Mouse (Mus musculus): Measurements from ENCODE around the gene 9530077C05Rik.
"Not testable (repeated sequence)": the region's sequence is repeated elsewhere in the genome, so short reads cannot be mapped to it uniquely, and the experiment has no call there.

Gene 9530077C05Rik

DNA sequence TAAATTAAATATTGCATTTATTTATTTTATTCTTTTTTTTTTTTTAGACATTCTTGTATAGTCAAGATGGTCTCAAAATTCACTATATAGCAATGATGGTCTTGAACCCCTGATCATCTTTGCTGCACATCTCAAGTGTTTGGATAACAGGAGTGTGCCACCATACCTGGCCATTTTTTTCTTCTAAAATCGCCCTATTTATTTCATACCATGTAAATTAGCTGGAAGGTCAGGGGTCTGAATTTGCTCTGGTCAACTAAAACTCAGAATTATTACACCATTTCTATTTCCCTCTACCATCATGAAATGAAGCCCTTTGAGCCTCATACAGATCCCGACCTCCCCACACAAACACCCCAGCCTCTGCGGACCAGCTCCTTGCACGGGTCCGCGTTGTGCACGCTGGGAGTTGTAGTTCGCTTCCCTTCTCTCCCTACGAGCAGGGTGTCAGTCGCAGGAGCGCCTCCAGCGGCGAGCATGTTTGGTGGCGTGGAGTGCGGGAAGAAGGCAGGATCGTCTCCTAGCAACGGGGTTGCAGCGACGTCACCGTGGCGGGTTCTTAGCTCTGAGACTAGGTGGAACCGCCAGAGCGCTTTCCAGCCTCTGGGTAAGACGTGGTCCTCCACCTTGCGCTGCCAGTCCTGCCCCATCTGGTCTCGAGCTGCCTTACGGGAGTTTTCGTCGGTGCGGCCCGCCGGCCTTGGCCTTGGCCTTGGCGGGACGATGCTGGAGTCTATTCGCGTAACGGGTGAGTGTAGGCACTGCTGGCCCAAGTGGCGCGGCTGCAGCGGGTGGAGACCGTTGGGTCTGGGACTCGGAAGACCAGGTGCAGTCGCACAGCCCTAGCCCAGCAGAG lies at the start of gene 9530077C05Rik:
TSS of gene 9530077C05Rik (plus strand) at position 512 of the 856 bp plus-strand sequence.
- DNase-seq (ENCODE audit: low spot score in 2 of 2) = peak; percentile 98 to 99

DNA sequence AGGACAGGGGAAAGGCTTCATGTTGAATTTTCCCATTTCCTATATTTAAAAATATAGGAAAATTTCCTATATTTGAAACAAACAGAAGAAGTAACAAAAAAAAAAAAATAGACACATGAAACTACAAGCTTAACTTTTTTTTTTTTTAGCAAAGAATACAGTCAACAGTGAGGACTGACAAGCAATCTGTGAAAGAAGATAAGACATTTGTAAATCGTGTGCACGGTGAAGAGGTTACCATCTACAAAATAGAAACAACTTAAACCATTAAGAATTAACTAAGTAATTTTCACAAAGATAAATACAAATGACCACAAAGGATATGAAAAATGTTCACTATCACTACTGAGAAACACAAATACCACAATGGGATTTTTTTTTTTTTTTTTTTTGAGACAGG lies 45.1 kb upstream of the 9530077C05Rik start:
- DNase-seq (ENCODE audit: low spot score in 2 of 2) = no peak

DNA sequence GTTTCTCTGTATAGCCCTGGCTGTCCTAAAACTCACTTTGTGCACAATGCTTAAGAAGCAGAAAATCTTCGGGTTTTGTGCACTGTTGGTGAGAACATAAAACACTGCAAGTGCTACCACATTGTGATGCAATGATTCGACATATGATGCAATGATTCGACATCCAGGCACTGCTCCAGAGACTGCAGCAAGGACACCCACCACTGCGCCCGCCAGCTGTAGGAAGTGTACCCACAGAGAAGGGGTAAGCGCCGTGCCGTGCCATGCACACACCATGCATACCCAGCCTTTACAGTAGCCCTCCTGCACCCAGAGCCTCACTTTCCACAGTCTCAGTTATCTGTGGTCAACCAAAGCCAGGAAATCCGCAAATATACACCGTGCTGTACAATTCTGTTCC lies 44.7 kb upstream of the 9530077C05Rik start:
- no peak for DNase-seq (ENCODE audit: low spot score in 2 of 2)

DNA sequence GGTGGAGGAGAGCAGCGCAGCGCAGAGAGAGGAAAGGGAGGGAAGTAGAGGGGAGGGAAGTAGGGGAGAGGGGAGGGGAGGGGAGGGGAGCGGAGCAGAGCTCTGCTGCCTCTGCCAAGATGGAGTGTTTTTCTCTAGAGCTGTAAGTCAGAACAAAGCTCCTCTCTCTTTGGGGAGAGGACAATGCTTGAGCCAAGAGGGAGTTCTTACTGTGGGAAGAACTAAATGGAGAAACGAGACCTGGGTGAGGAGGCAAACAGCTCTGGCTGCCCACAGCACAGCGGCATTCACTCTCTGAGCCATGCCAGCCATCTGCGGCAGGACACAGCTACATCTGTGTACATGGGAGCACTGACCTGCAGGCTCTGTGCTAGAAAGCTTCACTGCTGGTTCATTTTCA lies 43.3 kb upstream of the 9530077C05Rik start:
- no peak for DNase-seq (ENCODE audit: low spot score in 2 of 2)

DNA sequence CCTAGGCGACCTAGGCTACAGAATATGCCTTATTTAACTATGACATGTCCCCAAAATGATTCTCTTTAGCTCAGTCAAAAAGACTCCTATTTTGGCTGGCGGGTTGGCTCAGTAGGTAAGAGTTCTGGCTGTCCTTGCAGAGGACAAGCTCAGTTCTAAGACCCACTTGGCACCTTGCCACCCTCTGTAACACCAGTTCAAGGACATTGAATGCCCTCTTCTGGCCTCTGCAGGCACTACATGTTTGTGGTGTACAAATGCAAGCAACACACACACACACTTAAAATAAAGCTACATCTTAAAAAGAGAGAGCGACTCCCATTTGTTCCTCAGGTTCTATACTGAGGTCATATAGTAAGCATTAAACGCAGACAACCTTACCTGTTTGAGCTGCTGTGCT lies 38.6 kb upstream of the 9530077C05Rik start:
- DNase-seq (ENCODE audit: low spot score in 2 of 2) = no peak

DNA sequence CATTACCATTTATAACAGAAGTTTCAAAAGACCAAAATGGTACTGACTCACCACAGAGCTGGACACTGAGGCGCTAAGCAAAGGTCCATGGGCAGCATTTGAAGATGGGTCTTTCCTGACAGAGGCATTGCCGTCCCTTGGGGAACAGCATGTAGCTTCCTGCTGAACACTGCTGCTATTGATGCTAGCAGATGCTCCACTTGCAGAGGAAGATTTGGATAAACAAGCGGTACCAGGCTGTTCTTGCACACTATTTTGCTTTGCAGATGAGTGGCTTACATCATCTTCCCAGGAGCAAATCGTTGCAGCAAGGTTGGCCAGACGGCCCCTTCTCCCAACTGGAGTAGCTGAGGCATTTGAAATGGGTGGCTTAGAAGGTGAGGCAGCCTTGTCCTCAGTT lies 35.2 kb upstream of the 9530077C05Rik start:
- DNase-seq (ENCODE audit: low spot score in 2 of 2) = peak; percentile 5 to 13

DNA sequence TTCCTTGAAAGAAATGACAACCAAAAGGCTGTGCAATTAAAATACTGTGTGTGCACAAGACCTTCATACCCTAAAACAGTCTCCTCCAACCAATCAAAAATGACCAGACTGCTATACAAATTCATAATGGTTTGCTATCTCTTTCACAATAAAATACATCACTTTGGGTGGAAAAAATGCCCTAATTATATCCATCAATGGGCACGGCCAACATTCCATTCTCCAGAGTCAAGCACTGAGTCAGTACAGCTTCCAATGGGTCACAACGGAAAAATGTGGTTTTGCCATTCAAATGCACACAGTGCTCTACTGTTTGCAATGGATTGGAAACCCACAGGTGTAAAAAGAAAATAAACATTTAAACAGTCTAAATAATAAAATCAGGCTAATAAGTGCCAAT lies 25.4 kb upstream of the 9530077C05Rik start:
- no peak for DNase-seq (ENCODE audit: low spot score in 2 of 2)

DNA sequence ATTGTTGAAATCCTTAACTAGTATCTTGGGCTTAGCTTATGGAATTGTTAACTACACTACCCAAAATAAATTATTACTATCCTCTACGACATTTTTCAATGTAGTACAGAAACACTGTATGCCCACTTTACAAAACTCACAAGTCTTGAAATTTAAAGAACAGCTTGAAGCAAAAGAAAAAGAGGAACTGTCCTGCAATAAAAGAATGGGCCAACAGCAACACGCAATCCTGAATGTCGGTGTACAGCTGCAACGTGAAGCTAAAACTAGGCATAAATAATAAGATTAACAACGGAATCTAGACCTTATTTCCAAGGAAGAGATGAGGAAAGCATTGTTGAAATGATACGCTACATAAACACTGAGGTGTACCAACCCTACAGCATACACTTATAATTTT lies 23.4 kb upstream of the 9530077C05Rik start:
- DNase-seq (ENCODE audit: low spot score in 2 of 2) = no peak

DNA sequence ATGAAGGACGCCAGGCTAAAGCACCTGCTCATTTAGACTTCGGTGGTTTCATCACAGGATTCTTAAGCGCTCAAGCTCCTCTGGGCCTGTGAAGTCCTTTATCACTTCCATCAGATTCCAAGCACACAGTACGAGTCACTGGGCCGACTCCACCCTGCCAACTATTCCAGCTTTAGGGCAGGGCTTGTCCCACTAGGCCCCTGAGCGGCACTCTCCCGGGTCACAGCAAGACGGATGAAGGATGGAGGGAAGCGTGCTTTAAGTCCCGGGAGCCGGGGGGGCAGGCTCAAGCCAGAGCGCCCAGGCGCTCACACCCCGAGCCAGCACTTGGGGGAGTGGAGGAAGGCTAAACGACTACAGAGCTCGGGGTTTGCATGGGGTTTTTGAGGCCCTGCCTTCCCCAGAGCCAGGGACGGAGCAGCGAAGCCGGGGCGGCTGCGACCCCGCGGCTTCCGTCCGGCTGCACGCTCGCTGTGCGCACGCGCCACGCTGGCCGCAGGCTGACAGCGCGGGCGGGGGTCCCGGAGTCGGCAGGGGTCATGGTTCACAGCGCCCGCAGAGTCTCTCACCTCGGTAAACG lies 22.8 kb upstream of the 9530077C05Rik start:
- DNase-seq (ENCODE audit: low spot score in 2 of 2) = no peak

DNA sequence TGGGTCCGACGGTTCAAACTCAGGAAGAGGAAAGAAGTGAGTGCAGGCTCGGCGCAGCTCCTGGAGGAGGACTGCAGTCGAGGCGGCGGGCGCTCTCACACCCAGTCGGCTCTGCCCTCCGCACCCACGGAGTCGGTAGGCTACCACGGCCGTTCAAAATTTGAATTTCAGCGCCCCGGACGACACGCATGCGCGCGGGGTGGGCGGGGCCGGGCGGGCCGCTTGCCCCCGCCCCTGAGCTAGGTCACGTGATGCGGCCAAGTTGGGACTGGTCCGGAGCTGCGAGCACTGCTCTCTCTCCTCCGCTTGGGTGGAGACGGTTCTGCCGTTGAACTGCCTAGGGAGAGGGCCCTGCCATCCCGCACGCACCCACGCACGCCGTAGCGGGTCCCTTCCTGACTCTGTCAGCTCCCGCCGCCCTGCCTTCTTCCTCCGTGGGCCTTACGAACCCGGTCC lies 22.3 kb upstream of the 9530077C05Rik start, which contains the start of gene Anln:
TSS of gene Anln (minus strand) at position 168 of the 456 bp plus-strand sequence.
- DNase-seq (ENCODE audit: low spot score in 2 of 2) = peak; percentile 62 to 77

DNA sequence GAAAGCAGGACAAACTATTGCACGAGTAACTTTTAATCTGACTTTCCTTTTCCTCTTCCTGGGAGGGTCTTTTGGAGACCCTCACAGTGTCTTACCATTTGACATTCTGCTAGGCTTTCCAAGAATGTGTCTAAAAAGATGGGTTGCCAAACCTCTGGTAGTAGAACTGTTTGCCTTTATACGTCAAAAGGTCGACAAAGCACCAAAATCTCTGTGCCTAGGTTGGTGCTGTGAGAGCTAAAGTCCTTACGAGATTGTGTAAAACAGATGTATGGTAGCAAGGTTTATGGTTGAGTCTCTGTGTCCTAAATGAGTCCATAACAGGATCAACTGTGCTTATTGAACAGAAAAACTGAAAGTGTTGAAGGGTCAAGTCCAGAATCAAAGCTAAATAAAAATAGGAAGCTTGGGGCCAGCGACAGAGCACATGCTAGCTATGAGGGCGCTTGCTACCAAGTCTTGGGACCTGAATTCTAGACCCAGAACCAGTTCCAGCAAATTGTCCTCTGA lies 21.5 kb upstream of the 9530077C05Rik start:
- no peak for DNase-seq (ENCODE audit: low spot score in 2 of 2)

DNA sequence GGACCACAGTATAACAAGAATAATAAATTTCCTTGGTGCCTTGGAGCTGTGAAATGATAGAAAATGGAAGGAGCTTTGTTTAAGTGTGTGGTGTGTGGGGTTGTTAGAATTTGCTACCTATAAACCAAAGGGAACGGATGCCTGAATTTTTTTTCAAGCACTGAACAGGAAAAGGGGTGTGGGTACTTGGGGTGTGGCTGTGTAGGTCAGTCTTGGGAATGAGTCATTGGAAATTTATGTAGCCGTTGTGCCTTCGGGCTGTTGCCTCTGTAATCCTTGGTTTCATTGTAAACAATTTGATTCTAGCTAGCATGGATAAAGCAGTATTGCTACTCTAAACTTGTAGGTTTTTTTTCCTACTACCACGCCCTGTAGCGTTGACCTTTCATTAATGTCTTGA lies 20.9 kb upstream of the 9530077C05Rik start:
- no peak for DNase-seq (ENCODE audit: low spot score in 2 of 2)

DNA sequence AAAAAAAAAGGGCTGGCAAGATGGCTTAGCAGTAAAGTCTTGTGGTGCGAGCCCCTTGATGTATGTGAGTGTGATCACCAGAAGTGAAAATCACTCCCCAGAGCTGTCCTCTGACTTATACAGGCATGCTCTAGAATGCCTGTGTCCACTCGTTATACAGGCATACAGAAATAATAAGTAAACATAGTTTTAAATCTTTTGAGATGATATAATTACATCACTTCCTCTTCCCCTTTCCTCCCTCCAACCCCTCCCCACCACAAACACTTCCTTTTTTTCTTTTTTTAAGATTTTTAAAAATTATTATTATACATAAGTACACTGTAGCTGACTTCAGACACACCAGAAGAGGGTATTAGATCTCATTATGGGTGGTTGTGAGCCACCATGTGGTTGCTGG lies 16.6 kb upstream of the 9530077C05Rik start:
- no peak for DNase-seq (ENCODE audit: low spot score in 2 of 2)

DNA sequence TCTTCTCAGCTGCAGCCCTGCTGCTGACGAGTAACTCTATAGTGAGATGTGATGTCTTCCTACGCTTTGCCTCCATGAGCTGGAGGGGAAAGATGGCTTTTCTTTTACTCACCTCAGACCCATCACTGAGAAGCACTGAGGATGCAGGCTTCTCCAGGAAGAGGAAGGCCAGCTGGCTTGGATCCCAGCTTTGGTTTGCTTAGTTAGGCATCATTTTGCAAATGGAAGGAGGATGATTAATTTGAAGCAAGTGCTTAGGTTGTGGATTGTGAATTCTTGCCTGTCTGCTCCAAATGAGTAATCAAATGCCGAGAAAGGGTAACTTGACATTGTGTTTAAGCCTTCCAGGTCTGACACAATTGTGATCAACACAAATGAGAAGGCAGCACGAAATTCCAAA lies 12.3 kb upstream of the 9530077C05Rik start:
- no peak for DNase-seq (ENCODE audit: low spot score in 2 of 2)

DNA sequence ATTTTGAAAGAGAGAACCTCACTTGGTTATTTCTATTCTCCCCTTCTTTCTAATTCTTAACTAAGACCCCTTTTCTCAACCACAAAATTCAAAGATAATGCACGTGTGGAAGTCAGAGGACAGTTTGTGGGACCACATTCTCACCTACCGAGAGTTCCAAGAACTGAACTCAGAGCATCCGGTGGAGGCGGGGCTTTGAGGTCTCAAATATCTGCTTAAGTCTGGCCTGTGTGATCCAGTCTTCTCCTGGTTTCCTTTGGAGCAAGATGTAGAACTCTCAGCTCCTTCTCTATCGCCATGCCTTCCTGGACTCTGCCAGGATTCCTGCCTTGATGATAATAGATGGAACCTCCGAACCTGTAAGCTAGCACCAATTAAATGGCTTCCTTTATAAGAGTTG lies 9.3 kb upstream of the 9530077C05Rik start:
- DNase-seq (ENCODE audit: low spot score in 2 of 2) = no peak

DNA sequence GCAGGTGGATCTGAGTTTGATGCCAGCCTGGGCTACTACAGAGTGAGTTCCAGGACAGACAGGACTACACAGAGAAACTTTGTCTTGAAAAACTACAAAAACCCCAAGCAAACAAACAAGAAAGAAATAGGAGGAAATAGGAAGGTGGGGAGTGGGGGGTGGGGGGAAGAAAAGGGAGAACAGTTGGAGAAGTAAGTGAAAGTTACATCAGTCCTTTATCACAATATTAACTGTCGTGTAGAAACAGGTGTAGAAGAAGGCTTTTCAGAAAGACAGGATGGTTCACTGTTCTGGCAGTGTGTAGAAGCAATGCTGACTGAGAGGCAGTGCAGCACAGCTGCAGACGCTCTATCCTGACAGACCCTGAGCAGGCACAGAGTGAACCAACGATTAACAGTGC lies 8.3 kb upstream of the 9530077C05Rik start:
- DNase-seq (ENCODE audit: low spot score in 2 of 2) = no peak

DNA sequence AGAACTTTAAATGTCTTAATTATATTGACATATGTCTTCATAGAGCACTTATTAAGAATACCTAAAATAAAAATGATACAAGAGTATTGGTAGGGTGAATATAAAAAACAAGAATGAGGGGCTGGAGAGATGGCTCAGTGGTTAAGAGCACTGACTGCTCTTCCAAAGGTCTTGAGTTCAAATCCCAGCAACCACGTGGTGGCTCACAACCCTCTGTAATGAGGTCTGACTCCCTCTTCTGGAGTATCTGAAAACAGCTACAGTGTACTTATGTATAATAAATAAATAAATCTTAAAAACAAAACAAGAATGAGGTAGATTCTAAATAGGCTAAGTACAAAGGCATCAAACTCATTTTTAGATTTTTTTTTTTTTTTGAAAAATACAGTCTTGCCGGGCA lies 7.8 kb upstream of the 9530077C05Rik start:
- DNase-seq (ENCODE audit: low spot score in 2 of 2) = not testable (repeated sequence)

DNA sequence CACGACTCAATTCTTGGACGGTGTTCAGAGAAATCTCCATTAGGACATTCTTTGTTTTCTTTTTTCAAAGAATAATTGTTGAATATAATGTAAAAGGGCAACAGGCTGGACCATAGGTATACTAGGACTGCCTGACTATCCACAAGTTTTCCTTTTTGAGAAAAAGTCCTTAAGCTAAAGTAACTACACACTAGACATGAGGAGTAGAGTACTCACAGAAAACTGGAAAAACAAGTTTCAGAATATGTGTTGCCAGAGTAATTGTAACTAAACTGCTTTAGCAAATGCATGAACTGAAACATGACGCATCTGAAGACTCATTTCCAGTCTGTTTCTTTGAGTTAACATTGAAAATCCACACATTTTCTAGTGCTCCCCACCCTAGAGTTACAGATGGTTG lies 5.9 kb upstream of the 9530077C05Rik start:
- DNase-seq (ENCODE audit: low spot score in 2 of 2) = no peak

DNA sequence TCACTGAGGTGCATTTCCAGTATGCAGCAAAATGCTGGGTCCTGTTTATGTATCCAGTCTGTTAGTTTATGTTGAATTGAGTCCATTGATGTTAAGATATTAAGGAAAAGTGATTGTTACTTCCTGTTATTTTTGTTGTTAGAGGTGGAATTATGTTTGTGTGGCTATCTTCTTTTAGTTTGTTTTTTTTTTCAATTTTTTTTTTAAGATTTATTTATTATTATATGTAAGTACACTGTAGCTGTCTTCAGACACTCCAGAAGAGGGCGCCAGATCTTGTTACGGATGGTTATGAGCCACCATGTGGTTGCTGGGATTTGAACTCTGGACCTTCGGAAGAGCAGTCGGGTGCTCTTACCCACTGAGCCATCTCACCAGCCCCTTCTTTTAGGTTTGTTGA lies 3.7 kb upstream of the 9530077C05Rik start:
- not testable (repeated sequence) for DNase-seq (ENCODE audit: low spot score in 2 of 2)

DNA sequence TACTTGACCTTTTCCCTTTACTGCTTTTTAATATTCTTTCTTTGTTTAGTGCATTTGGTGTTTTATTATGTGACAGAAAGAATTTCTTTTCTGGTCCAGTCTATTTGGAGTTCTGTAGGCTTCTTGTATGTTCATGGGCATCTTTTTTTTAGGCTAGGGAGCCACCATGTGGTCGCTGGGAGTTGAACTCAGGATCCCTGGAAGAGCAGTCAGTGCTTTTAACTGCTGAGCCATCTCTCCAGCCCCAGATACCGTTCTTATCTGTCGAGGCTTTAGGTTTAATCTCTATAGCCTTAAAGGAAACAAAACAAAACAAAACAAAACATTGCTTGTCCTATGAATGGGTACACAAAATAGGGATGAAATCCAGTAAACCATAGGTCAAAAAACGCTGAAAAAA lies 3.0 kb upstream of the 9530077C05Rik start:
- DNase-seq (ENCODE audit: low spot score in 2 of 2) = not testable (repeated sequence)

DNA sequence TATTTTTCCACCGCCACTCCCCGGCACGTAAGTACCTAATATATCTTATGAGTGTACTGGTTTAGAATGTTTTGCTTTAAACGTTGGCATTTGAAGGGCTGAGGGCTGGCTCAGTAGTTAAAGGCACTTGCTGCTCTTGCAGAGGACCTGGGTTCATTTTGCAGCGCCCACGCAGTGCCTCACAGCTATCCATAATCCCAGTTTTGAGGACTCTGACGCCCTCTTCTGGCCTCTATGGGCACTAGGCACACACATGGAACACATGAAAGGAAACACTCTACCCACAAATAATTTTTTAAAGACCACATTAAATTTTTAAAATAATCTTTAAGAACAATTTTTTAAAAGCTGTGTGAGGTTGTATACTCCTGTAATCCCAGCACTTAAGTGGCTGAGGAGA lies 1.8 kb upstream of the 9530077C05Rik start:
- no peak for DNase-seq (ENCODE audit: low spot score in 2 of 2)

DNA sequence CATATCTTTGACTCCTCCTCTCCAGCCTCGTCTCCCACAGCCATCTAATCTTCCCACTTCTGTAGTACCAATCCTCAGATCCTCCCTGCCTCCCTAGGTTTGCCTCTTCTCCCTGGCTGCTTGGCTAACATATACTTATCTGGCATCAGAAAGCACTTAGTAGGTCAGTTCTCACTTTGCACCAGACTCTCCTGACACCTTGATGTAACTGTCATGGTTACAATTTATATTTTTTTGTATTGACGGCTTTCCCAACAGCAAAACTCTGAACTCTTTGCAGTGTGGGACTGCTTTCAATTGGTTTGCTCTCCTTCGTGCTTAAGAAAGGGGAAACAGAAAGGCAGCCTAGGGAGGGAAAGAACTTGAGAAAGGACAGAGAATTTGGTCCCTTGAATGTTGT lies 4.9 kb downstream of the 9530077C05Rik start:
- no peak for DNase-seq (ENCODE audit: low spot score in 2 of 2)

DNA sequence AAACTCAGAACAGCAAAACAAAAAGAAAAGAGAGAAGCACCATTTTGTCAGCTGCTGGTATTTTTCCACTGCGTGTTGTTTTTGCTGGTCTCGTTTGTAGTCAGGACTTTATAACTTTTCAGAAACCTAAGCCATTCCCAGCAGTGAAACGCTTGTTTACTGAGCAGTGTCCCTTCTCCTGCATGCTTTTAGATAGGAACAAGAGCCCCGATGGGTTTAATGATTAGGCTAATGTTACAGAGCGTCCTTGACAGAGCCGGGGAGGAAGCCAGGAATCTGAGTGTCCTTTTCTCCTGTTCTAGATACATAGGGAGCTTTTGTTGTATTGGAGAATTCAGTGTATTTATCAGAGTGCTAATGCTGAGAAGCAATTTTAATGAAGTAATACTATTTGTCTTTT lies 6.2 kb downstream of the 9530077C05Rik start:
- no peak for DNase-seq (ENCODE audit: low spot score in 2 of 2)

Data from right cerebral cortex, postnatal 36 days (tissue).